Mouse (Mus musculus): ENCODE results near the gene Olfr152.

GRCm38 (mm10) chr2:87830233-87830632 lies 51.0 kb downstream of the Olfr152 start, which contains the start of gene Olfr1148:
- TF ChIP-seq CHD2 (IDR thresholded peaks at IDR 0.05; ENCODE audit: low read depth, low read length), result no peak
- TF ChIP-seq HCFC1 (IDR thresholded peaks at IDR 0.05; ENCODE audit: borderline replicate concordance, insufficient read depth, low read length), result no peak
- TF ChIP-seq ZNF384 (IDR thresholded peaks at IDR 0.05; ENCODE audit: low read depth, low read length), result no peak
- no peak for TF ChIP-seq ZC3H11A (IDR thresholded peaks at IDR 0.05; ENCODE audit: borderline replicate concordance, low read depth, low read length)
- TF ChIP-seq MAFK (IDR thresholded peaks at IDR 0.05; ENCODE audit: insufficient read depth, low read depth, low read length), result no peak
